Mouse (Mus musculus) frontal cortex, postnatal 36 days (tissue): ENCODE results near the gene Senp3.
A peak's percentile ranks its signal among the peaks of the same experiment; 100 is the strongest.
"Not testable (repeated sequence)": the region's sequence is repeated elsewhere in the genome, so short reads cannot be mapped to it uniquely, and the experiment has no call there.

ENCODE experiments used
- DNase-seq, 2 experiments: peaks; one replicate each; pipeline ENCODE4 v3.0.0; 2022; ENCODE audit warnings: low spot score in 2 of 2

Gene Senp3

GRCm38 (mm10) chr11:69655264-69656064, 26.4 kb downstream of the Senp3 start, which contains the start of gene Sox15:
Sox15 (plus strand) TSS chr11:69655314.
- DNase-seq = peak; percentile 64 to 75

GRCm38 (mm10) chr11:69654760-69655159, 27.1 kb downstream of the Senp3 start:
- no peak for DNase-seq

- DNase-seq = no peak
Measured at GRCm38 (mm10) chr11:69653399-69653798, 28.5 kb downstream of the Senp3 start.

- no peak for DNase-seq
Measured at GRCm38 (mm10) chr11:69645860-69646259, 36.0 kb downstream of the Senp3 start.

GRCm38 (mm10) chr11:69635471-69635870, 46.4 kb downstream of the Senp3 start:
- DNase-seq = no peak

- no peak for DNase-seq
Measured at GRCm38 (mm10) chr11:69633128-69633866, 48.6 kb downstream of the Senp3 start.

GRCm38 (mm10) chr11:69632284-69633089, 49.4 kb downstream of the Senp3 start, which contains the start of gene Fxr2:
Fxr2 (plus strand) TSS chr11:69632990.
- peak; percentile 100 for DNase-seq

- DNase-seq = no peak
Measured at GRCm38 (mm10) chr11:69629802-69630201, 52.1 kb downstream of the Senp3 start.

GRCm38 (mm10) chr11:69628286-69628685, 53.6 kb downstream of the Senp3 start:
- peak; percentile 63 to 83 for DNase-seq

- not testable (repeated sequence) for DNase-seq
Measured at GRCm38 (mm10) chr11:69624339-69624738, 57.5 kb downstream of the Senp3 start.
